Mouse (Mus musculus) stomach, embryonic 15.5 days (tissue): ENCODE results near the gene Anapc2. TPM values are rescaled to one million over a fixed set of nuclear protein-coding genes. Genes with fewer than 3 reads are reported as not detected.

ENCODE experiments used
- ATAC-seq: fragments of 200-750 bp; cut with Nextera tagmentation; 2 replicates; pipeline ENCODE4 v1.8.0; 2017; ENCODE audit warnings: low read depth, moderate number of reproducible peaks, moderate TSS enrichment; ENCODE audit not compliant: insufficient read depth, low FRiP score
- H3K27ac ChIP-seq: fragments of 300-500 bp; sonication (generic); 2 replicates; pipeline ENCODE4 v1.5.1; 2015; ENCODE audit warnings: mild to moderate bottlenecking, inconsistent platforms
- H3K27me3 ChIP-seq: fragments of 300-500 bp; sonication (generic); replicated peaks from 2 replicates; pipeline ENCODE4 v1.6.1; 2015; ENCODE audit warnings: inconsistent platforms
- H3K36me3 ChIP-seq: fragments of 300-500 bp; sonication (generic); 2 replicates; pipeline ENCODE4 v1.6.1; 2015; ENCODE audit warnings: inconsistent platforms
- H3K4me1 ChIP-seq: fragments of 300-500 bp; sonication (generic); 2 replicates; pipeline ENCODE4 v1.6.1; 2015; ENCODE audit warnings: inconsistent platforms
- H3K4me2 ChIP-seq: fragments of 300-500 bp; sonication (generic); 2 replicates; pipeline ENCODE4 v1.6.1; 2015; ENCODE audit warnings: mild to moderate bottlenecking, inconsistent platforms
- H3K4me3 ChIP-seq: fragments of 300-500 bp; sonication (generic); replicated peaks from 2 replicates; pipeline ENCODE4 v1.5.1; 2015; ENCODE audit warnings: inconsistent platforms
- H3K9ac ChIP-seq: fragments of 300-500 bp; sonication (generic); 2 replicates; pipeline ENCODE4 v1.6.1; 2015; ENCODE audit warnings: inconsistent platforms
- H3K9me3 ChIP-seq: fragments of 300-500 bp; sonication (generic); 2 replicates; pipeline ENCODE4 v1.6.1; 2016; ENCODE audit warnings: inconsistent platforms
- WGBS: fragments of 180-500 bp; shearing (Covaris S2); methylation state at CpG from one replicate; pipeline ENCODE4 v1.1.7; 2015; 5-methylcytosine and 5-hydroxymethylcytosine counted together
- polyA plus RNA-seq: library from polyadenylated mRNA; unstranded; fragments of >200 nt; fragmentation: Nextera tagmentation; extraction: Ambion mirVana; gene quantifications from 2 replicates; pipeline ENCODE4 v1.2.1, GENCODE M21; 2015

The Anapc2 gene
- polyA plus RNA-seq, 1 experiment from 2014 or later, result 108 TPM

DNA sequence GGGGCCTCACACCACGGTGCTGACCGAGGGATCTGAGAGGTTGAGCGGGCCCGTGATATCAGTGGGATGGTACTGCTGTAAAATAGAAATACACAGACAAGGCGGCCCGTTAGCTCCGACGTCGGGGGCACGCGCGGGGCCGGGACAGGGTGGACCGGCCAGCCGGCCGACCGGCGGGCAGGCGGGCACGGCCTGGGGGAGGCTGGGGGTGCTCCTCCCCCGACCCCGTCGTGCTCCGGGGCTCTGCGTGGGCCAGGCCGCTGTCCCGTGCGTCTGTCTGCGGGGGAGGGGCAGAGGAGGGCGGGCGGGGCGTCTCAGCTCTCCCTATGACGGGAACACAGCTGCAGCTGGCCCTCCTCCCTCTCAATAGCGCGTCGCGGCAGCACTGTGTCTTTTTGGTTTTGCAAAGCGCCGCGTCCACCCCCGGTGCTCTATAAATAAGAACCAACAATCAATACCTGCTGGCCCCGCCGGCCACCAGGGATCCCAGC is 19.8 kb downstream of the Anapc2 start:
- Histone ChIP-seq H3K36me3 (no peaks in the 10 kb centered on the region), H3K27me3 (peaks cover 62% of the 10 kb centered on the region)

DNA sequence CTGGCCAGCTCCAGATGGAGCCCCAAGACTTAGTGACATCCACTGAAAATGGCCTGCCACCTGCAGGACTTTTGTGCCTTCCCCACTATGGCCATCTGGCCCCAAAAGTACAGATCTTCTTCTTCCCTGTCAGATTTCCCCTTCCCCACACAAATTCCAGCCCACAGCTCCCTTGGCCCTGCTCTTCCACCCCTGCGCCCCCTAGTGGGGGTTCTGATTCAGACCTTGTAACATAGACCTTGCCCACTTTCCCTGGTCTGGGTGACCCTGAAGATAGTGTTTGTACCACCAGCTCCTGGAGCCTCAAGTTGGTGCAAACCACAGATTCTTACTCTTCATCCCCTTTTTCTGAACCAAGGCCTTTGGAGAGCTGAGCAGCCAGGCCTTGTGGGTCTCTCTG is 20.6 kb downstream of the Anapc2 start:
- 0% methylated on average over 1 of the region's 1 CpGs for WGBS
- H3K36me3 ChIP-seq, result no peaks in the 10 kb centered on the region
- H3K4me3 ChIP-seq, result peak overlapping the region; percentile 38
- no peak overlapping the region for H3K27ac ChIP-seq
- H3K9ac ChIP-seq, result no peak overlapping the region
- ATAC-seq, result no peak
- H3K27me3 ChIP-seq, result peaks cover 61% of the 10 kb centered on the region
- peaks cover 33% of the 10 kb centered on the region for H3K4me1 ChIP-seq
- no peaks in the 10 kb centered on the region for H3K9me3 ChIP-seq
- H3K4me2 ChIP-seq, result peak overlapping the region; percentile 66

More for the DNA sequence above, 19.8 kb downstream of the Anapc2 start:
- Histone ChIP-seq H3K9ac (no peak overlapping the region), H3K4me2 (peak overlapping the region; percentile 66), H3K27ac (no peak overlapping the region), H3K4me1 (peaks cover 37% of the 10 kb centered on the region), H3K4me3 (peak overlapping the region; percentile 38), H3K9me3 (no peaks in the 10 kb centered on the region)
- ATAC-seq, result no peak
- WGBS, result 5% methylated on average over 40 of the region's 43 CpGs

DNA sequence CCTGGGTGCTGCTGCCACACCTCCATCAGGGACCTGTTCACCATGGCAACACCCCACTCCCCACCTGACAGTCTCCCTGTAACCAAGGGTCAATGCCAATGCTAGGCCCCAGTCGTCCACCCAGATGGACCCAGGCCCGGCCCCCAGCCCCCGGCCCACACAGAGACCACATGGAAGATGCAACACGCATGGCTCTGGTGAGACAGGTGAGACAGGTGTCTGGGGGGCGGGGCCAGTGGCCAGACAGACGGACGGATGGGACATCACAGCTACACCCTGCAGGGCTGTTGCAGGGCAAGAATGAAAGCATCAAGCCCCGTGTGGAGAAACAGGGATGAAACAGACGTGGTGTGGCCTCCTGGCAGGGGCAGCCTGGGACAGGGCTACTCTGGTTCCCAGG is 21.4 kb downstream of the Anapc2 start:
- Histone ChIP-seq H3K4me1 (peaks cover 33% of the 10 kb centered on the region), H3K4me3 (no peak overlapping the region), H3K27me3 (peaks cover 54% of the 10 kb centered on the region), H3K27ac (no peak overlapping the region), H3K36me3 (no peaks in the 10 kb centered on the region), H3K4me2 (no peak overlapping the region), H3K9ac (no peak overlapping the region), H3K9me3 (no peaks in the 10 kb centered on the region)
- no peak for ATAC-seq
- 66% methylated on average over 9 of the region's 9 CpGs for WGBS

DNA sequence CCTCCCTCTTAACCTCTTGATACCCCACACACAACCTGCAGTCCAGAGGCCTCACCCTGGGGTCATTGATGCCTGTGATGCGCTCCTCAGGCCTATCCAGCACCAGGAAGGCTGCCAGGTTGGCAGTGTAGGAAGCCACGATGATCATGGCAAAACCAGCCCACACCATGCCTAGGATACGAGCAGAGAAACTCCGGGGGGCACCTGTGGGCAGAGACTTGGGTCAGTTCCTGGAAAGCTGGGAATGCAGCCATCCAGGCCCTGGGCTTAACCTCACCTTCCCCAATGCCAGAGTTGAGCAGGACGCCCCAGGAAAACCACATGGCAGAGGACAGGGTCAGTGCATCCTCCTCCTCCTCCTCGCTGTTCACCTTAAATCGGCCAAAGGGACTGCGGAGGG is 24.8 kb downstream of the Anapc2 start:
- H3K27ac ChIP-seq, result no peak overlapping the region
- WGBS, result 77% methylated on average over 8 of the region's 8 CpGs
- peaks cover 9% of the 10 kb centered on the region for H3K4me1 ChIP-seq
- H3K27me3 ChIP-seq, result peaks cover 20% of the 10 kb centered on the region
- H3K4me3 ChIP-seq, result no peak overlapping the region
- no peak overlapping the region for H3K4me2 ChIP-seq
- no peaks in the 10 kb centered on the region for H3K9me3 ChIP-seq
- no peaks in the 10 kb centered on the region for H3K36me3 ChIP-seq
- no peak for ATAC-seq
- H3K9ac ChIP-seq, result no peak overlapping the region

DNA sequence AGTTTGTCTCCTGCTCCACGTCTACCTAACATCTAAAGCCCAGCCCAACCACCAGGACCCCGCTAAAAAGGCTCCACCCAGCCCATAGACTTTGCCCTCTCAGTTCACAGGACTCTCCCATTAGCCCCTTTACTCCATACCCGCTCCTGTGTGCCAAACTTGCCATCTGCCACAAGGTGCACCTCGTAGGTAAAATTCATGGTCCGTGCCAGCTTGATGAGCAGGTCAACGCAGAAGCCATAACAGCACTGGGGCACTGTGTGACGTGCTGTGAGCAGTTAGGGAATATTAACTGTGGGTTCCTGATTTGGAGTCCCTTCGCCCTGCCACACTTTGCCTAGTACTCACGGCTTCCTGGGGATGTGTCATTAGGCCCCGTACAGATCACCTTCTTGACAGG is 25.8 kb downstream of the Anapc2 start:
- Histone ChIP-seq H3K27ac (no peak overlapping the region), H3K36me3 (no peaks in the 10 kb centered on the region), H3K9ac (no peak overlapping the region), H3K4me1 (no peaks in the 10 kb centered on the region), H3K4me2 (no peak overlapping the region), H3K9me3 (no peaks in the 10 kb centered on the region), H3K4me3 (no peak overlapping the region), H3K27me3 (peaks cover 16% of the 10 kb centered on the region; the same call in 1 of the 2 replicates)
- ATAC-seq, result no peak
- 72% methylated on average over 10 of the region's 10 CpGs for WGBS

DNA sequence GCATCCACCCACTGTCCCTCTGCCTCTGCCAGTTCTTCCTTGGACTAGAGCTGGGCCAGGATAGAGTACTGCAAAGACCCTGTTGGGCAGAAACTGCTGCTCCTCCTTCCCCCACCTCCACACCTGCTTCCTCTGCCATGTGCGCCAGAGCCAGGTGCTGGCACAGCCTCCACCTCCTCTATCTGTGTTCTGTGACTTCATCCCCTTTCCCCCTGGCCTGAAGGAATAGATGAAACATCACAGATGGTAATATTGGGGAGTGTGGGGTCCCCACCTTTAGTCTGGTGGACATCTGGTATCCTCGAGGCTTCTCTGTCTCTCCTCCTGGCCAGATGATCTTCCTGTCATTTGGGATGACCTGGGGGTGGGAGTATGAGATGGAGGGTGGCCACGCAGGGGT is 31.2 kb downstream of the Anapc2 start:
- ATAC-seq, result no peak
- no peak overlapping the region for H3K9ac ChIP-seq
- 65% methylated on average over 3 of the region's 3 CpGs for WGBS
- peaks cover 10% of the 10 kb centered on the region; the same call in 1 of the 2 replicates for H3K4me1 ChIP-seq
- peaks cover 41% of the 10 kb centered on the region for H3K27me3 ChIP-seq
- H3K9me3 ChIP-seq, result no peaks in the 10 kb centered on the region
- H3K27ac ChIP-seq, result no peak overlapping the region
- H3K4me2 ChIP-seq, result no peak overlapping the region
- no peaks in the 10 kb centered on the region for H3K36me3 ChIP-seq
- H3K4me3 ChIP-seq, result no peak overlapping the region

DNA sequence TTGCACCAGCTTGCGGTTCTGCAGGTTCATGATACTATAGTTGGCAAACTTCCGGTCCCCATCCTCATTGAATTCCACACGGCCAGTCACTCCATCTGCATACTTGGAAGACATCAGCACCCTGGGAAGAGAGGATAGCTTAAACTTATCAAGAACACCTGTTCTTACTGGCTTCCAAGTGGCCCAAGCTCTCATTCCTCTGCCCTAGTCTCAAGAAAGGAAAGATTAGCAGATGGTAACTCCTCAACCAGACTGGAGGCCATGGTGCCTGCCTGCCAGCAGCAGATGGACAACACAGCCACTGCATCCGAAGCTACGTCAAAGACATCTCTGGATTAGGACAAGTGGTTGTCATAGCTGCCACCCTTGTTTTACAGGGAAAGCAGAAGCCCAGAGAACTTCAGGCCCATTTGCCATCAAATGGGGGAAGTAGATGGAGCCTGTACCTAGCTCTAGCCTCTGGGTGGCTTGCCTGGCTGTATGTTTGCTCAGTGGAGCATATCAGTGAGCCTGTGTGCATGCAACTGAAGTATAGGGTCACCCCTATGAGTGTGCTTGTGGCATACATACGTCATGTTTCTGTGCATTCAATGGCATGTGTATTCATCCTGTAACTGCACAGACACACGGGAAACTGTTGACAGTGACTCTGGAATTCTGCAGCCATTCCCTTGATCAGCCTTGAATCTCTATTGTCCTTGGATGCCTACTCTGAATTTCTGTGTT is 31.8 kb downstream of the Anapc2 start:
- peak overlapping the region; percentile 45; the same call in 1 of the 2 replicates for H3K4me3 ChIP-seq
- ATAC-seq, result no peak
- no peak overlapping the region for H3K27ac ChIP-seq
- no peaks in the 10 kb centered on the region for H3K36me3 ChIP-seq
- H3K4me1 ChIP-seq, result peaks cover 10% of the 10 kb centered on the region; the same call in 1 of the 2 replicates
- 63% methylated on average over 7 of the region's 7 CpGs for WGBS
- H3K4me2 ChIP-seq, result peak overlapping the region; percentile 95
- H3K9me3 ChIP-seq, result no peaks in the 10 kb centered on the region
- H3K9ac ChIP-seq, result no peak overlapping the region
- peaks cover 47% of the 10 kb centered on the region for H3K27me3 ChIP-seq

DNA sequence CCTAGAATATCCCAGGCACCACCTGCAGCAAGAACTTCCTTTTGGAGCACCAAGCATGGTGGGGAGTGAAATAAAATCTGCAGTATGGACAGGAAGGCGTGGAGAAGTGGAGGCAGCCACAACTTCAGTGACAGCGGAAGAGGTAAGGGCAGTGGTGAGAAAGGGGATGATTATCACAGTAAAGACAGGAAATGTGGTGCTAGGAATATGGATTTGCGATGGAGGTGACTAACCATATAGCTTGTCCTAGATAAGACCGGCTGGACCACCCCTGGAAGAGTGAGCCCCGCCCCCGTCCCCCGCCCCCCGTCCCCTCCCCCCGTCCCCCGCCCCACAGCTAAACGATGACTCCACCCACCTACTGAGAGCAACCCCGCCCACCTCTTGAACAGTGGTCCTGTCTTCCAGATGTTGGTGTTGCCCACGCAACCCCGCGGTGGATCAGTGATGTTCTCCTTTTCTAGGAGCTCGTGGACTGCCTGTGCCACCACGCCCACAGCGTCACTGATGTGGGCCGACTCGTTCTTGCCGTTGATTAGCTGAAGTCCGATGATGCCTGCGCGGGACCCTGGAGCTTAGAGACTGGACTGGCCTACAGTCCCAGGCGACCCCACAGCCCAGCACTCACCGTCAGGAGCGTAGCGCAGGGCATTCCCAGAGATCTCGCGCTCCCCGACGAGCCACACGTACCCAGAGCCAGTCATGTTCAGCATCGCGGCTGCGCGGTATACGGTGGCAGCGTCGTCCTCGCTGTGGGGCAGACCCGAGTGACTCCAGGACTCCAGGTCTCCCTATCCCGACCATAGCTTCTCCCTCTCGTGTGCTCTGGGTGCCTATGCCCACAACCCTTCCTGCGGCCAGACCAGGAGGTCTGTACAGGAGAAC is 32.6 kb downstream of the Anapc2 start:
- WGBS, result 2% methylated on average over 40 of the region's 45 CpGs
- Histone ChIP-seq H3K4me3 (peak overlapping the region; percentile 45), H3K4me2 (peak overlapping the region; percentile 95), H3K27me3 (peaks cover 48% of the 10 kb centered on the region), H3K27ac (no peak overlapping the region), H3K9ac (0 out of 2 replicates have a peak overlapping the region, but pooled peaks have one; percentile 7), H3K9me3 (no peaks in the 10 kb centered on the region), H3K36me3 (no peaks in the 10 kb centered on the region), H3K4me1 (peaks cover 10% of the 10 kb centered on the region; the same call in 1 of the 2 replicates)
- ATAC-seq, result peak; percentile 56

DNA sequence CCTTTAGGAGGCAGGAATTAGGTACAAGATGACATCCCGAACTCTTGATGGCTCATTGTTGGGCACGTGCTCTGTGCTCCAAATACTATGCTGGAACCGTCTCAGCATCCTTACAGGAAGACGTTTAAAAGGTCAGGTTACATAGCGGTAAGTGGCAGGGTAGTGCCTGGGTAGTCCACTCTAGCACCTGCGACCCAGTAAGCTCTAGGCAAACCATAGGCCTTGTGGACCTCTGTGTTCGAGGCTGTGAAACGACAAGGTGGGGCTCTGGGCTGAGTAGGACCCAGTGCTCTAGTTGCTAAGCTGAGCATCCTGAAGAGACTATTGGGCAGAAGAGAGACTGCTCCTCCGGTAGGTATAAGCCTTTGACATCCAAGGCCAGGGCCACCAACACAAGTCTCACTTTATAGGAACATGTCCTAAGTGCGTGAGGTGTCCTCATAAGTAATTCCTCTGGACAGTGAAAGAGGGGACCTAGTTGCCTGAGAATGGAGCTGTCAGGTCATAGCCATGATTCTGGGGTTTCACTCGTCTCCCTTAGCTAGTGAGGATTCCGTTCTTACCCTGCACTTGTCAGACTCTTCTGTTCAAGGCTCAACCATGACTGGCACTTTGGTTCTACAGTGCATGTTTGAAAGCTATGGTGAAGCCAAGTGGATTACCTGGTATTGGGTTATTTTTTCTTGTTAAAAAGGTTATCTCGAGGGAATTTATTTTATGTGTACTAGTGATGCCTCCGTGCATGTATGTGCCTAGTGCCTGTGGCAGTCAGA is 33.5 kb downstream of the Anapc2 start:
- ATAC-seq, result no peak
- H3K9ac ChIP-seq, result 0 out of 2 replicates have a peak overlapping the region, but pooled peaks have one; percentile 7

DNA sequence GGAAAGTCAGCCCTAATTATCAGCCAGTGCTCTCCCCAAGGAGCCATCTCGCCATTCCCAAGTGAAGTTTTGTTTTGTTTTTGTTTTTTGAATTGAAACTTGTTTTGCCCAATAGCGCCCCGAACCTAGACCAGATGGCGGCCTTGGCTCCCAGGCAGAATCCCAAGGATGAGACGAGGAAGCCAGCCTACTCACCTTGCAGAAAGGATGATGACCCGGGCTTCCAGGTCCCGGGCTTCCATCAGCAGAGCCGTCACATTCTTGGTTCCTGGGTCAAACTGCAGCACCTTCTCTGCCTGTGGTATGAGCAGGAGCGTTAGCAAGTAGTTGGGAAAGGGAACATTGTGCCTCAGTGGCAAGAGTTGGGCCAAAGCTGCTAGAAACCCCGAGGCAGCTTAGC is 37.9 kb downstream of the Anapc2 start:
- H3K9me3 ChIP-seq, result no peaks in the 10 kb centered on the region
- peaks cover 3% of the 10 kb centered on the region; the same call in 1 of the 2 replicates for H3K4me1 ChIP-seq
- WGBS, result 50% methylated on average over 10 of the region's 10 CpGs
- H3K4me2 ChIP-seq, result no peak overlapping the region
- no peak overlapping the region for H3K27ac ChIP-seq
- peaks cover 70% of the 10 kb centered on the region for H3K27me3 ChIP-seq
- H3K36me3 ChIP-seq, result no peaks in the 10 kb centered on the region
- H3K9ac ChIP-seq, result no peak overlapping the region
- no peak for ATAC-seq
- H3K4me3 ChIP-seq, result no peak overlapping the region

More for the DNA sequence above, 33.5 kb downstream of the Anapc2 start:
- no peak overlapping the region for H3K27ac ChIP-seq
- peak overlapping the region; percentile 95 for H3K4me2 ChIP-seq
- 51% methylated on average over 14 of the region's 14 CpGs for WGBS
- peaks cover 10% of the 10 kb centered on the region; the same call in 1 of the 2 replicates for H3K4me1 ChIP-seq
- H3K36me3 ChIP-seq, result no peaks in the 10 kb centered on the region
- peak overlapping the region; percentile 45 for H3K4me3 ChIP-seq
- H3K27me3 ChIP-seq, result peaks cover 54% of the 10 kb centered on the region
- no peaks in the 10 kb centered on the region for H3K9me3 ChIP-seq

DNA sequence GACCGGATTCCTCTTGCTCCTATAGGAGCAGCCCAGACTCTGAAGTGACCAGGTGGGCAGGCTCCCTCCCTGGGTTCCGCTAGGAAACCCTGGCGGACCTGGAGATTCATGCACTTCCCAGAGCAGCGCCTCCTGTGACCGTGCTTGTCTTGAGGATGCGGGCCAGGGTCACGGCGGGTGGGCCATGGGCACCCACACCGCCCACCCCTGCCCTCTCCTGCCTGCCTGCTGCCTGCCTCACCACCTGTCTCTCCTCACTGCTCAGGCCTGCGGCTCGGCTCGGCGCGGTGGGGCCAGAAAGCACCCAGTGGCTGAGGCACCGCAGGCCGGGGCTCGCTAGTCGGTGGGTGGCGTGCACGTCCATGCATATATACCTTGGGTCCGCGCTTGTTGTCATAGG is 38.7 kb downstream of the Anapc2 start:
- Histone ChIP-seq H3K9me3 (no peaks in the 10 kb centered on the region), H3K36me3 (no peaks in the 10 kb centered on the region), H3K27ac (no peak overlapping the region), H3K4me2 (peak overlapping the region; percentile 39), H3K4me3 (0 out of 2 replicates have a peak overlapping the region, but pooled peaks have one; percentile 11), H3K27me3 (peaks cover 65% of the 10 kb centered on the region), H3K4me1 (no peaks in the 10 kb centered on the region), H3K9ac (no peak overlapping the region)
- 1% methylated on average over 22 of the region's 22 CpGs for WGBS
- ATAC-seq, result no peak
